Mouse (Mus musculus): Measurements from ENCODE around the gene Crkl.

- TF ChIP-seq CTCF (IDR thresholded peaks at IDR 0.05; ENCODE audit: low read depth) (no peak), EP300 (IDR thresholded peaks at IDR 0.05; ENCODE audit: low read depth) (no peak; the same call in none of the 2 replicates)
These were observed 81.0 kb downstream of the Crkl start for GRCm38 (mm10) chr16:17532676-17533329.

All from liver, postnatal 0 days (tissue).